Mouse (Mus musculus) liver, postnatal 0 days (tissue): ENCODE data around the gene Larp1b.

Experiments
- CTCF ChIP-seq: sonication (generic); IDR thresholded peaks from 2 replicates; pipeline ENCODE4 v1.5.1; 2016; ENCODE audit warnings: antibody characterized with exemption, low read depth
- EP300 ChIP-seq: IDR thresholded peaks from 2 replicates; pipeline ENCODE4 v1.6.1; 2016; ENCODE audit warnings: antibody characterized with exemption, low read depth, mild to moderate bottlenecking

GRCm38 (mm10) chr3:41012451-41012850, 62.8 kb downstream of the Larp1b start:
- no peak for TF ChIP-seq CTCF
- no peak for TF ChIP-seq EP300
